Mouse (Mus musculus) liver, adult 2 months (tissue): Measurements from ENCODE around the gene Slc29a1.

Experiments used
- CTCF ChIP-seq: fragments of 200-500 bp; IDR thresholded peaks from 2 replicates; pipeline ENCODE4 v1.5.1; 2011; ENCODE audit warnings: low read depth, low read length, control low read depth
- POLR2A ChIP-seq: fragments of 200-500 bp; IDR thresholded peaks from 2 replicates; pipeline ENCODE4 v1.6.1; 2011; ENCODE audit warnings: low read length, control low read depth; ENCODE audit not compliant: insufficient read depth; ENCODE audit errors: extremely low read depth

DNA sequence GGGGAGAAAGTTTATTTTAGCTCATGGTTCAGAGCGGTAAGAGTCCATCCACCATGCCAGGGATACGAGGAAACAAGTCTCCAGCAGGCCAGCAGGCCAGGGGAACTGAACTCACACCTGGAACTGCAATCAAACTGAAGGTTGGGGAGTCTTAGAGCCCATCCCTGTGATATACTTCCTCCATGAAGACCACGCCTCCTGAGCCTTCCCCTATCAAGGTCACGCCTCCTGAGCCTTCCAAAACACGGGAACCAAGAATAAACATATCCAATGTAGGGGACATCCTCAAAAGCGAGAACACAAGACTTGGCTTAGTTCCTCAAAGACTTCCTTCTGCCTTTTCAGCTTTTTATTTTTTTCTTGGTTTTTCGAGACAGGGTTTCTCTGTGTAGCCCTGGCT is 13.5 kb upstream of the Slc29a1 start:
- TF ChIP-seq CTCF (no peak), POLR2A (no peak)
